Mouse (Mus musculus) midbrain, embryonic 14.5 days (tissue): ENCODE measurements at regions not wholly inside any gene's neighbourhood (a gene's known extent, or its start where the extent isn't known, plus 50 kb on each side); places are given as distances from the start of the nearest gene placed in this dataset.
A peak's percentile ranks its signal among the peaks of the same experiment; 100 is the strongest.

ENCODE experiments used
- ATAC-seq: fragments of 200-750 bp; cut with Nextera tagmentation; 2 replicates; pipeline ENCODE4 v1.8.0; 2017; ENCODE audit warnings: moderate number of reproducible peaks, moderate library complexity; ENCODE audit not compliant: low FRiP score, low TSS enrichment
- DNase-seq: peaks from one replicate; pipeline ENCODE4 v3.0.0-alpha.2; 2015
- H3K27ac ChIP-seq: fragments of 300-500 bp; sonication (generic); replicated peaks from 2 replicates; pipeline ENCODE4 v1.5.1; 2014; ENCODE audit warnings: mild to moderate bottlenecking, low read depth, low read length, moderate library complexity
- H3K27me3 ChIP-seq: fragments of 300-500 bp; sonication (generic); 2 replicates; pipeline ENCODE4 v1.6.1; 2014; ENCODE audit warnings: low read length, control low read depth, mixed read lengths; ENCODE audit not compliant: control insufficient read depth, insufficient read depth
- H3K36me3 ChIP-seq: fragments of 300-500 bp; sonication (generic); 2 replicates; pipeline ENCODE4 v1.6.1; 2014; ENCODE audit warnings: low read length, control low read depth; ENCODE audit not compliant: control insufficient read depth, insufficient read depth
- H3K4me1 ChIP-seq: fragments of 300-500 bp; sonication (generic); 2 replicates; pipeline ENCODE4 v1.6.1; 2014; ENCODE audit warnings: mild to moderate bottlenecking, antibody characterized with exemption, low read length, control low read depth; ENCODE audit not compliant: control insufficient read depth, insufficient read depth
- H3K4me2 ChIP-seq: fragments of 300-500 bp; sonication (generic); 2 replicates; pipeline ENCODE4 v1.6.1; 2014; ENCODE audit warnings: mild to moderate bottlenecking, low read length, moderate library complexity
- H3K4me3 ChIP-seq: fragments of 300-500 bp; sonication (generic); replicated peaks from 2 replicates; pipeline ENCODE4 v1.5.1; 2014; ENCODE audit warnings: low read depth, low read length
- H3K9ac ChIP-seq: fragments of 300-500 bp; sonication (generic); replicated peaks from 2 replicates; pipeline ENCODE4 v1.6.1; 2014; ENCODE audit warnings: mild to moderate bottlenecking, low read length, moderate library complexity
- H3K9me3 ChIP-seq: fragments of 300-500 bp; sonication (generic); 2 replicates; pipeline ENCODE4 v1.6.1; 2016; ENCODE audit warnings: low read length, control low read depth, mixed read lengths; ENCODE audit not compliant: control insufficient read depth
- WGBS: fragments of 180-500 bp; shearing (Covaris S2); extraction: QIAGEN DNeasy Blood & Tissue Kit; methylation state at CpG from one replicate; pipeline ENCODE4 v1.1.7; 2014; 5-methylcytosine and 5-hydroxymethylcytosine counted together

DNA sequence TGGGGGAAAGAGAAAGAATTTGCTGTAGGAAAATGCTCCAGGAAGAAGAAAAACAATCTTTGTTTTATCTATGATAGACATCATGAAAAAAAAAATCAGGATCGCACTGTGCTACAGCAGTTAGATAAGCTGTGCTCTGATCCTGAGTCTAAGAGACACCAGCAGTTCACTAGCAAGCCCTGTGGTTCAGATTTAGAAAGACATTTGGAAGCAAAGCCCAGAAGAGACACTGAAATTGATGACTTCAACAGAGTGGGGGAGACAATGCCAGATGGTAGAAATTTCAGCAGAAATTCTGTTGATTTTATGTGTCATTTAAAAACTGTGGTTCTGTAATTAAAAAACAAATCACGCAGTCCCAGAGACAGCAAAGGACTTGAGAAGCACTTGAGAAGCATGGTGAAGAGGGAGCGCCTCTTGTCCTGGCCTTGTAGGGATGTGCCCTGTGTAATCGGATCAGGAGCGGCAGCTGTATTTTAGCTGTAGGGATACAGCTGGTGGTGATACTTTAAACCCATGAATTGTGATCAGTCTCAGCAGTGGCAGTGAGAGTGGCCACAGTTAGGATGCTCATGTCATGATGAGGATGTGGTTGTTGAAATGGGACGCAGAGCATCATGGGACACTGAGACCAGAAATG lies 296.4 kb upstream of the Nt5e start:
- H3K36me3 ChIP-seq, result no peaks in the 10 kb centered on the region
- H3K4me2 ChIP-seq, result no peak overlapping the region
- no peaks in the 10 kb centered on the region for H3K27me3 ChIP-seq
- H3K9me3 ChIP-seq, result no peaks in the 10 kb centered on the region
- H3K27ac ChIP-seq, result no peak overlapping the region
- no peak overlapping the region for H3K4me3 ChIP-seq
- no peaks in the 10 kb centered on the region for H3K4me1 ChIP-seq
- ATAC-seq, result no peak
- no peak for DNase-seq
- no peak overlapping the region for H3K9ac ChIP-seq
- 93% methylated on average over 6 of the region's 6 CpGs for WGBS

DNA sequence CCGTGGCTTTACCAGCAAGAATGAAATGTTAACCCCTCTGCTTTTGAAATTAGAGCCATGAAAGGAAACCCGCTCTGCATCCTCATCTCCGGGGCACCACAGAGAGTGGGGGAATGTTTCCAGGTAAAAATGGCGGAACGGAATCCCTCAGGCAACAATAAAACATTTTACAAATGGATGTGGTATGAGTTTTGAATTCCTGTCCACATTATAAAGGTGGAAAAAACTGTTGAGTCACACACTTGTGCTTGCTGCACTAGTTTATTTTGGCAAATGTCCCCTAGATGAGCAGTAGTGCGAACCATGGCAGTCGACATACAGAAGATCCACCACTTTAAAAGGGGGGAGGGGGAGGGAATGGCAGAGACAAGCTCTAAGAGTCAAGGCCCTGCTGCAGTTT lies 289.4 kb upstream of the Nt5e start:
- no peak overlapping the region for H3K27ac ChIP-seq
- ATAC-seq (no peak), DNase-seq (no peak)
- H3K36me3 ChIP-seq, result no peaks in the 10 kb centered on the region
- no peaks in the 10 kb centered on the region for H3K27me3 ChIP-seq
- no peaks in the 10 kb centered on the region for H3K4me1 ChIP-seq
- no peak overlapping the region for H3K9ac ChIP-seq
- H3K9me3 ChIP-seq, result no peaks in the 10 kb centered on the region
- no peak overlapping the region for H3K4me3 ChIP-seq
- H3K4me2 ChIP-seq, result no peak overlapping the region
- 92% methylated on average over 7 of the region's 7 CpGs for WGBS

DNA sequence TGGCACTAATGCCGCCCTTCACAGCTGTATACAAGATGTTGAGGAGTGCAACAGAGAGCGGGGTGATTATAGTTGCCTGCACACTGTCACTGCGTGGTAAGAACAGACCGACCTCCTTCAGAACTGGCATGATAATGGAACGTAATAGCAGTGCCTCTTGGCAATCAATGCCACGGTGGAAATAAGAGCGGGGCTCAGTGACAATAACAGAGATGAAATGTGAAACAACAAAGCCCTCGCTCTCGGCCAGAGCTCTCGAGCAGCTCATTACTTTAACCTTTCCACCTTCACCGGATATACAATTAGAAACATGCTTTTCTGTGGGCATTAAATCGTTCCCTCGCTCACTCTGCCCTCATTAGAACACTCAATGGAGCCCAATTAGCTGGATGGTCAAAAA lies 277.7 kb upstream of the Nt5e start:
- Histone ChIP-seq H3K9ac (no peak overlapping the region), H3K4me3 (no peak overlapping the region), H3K27ac (no peak overlapping the region), H3K4me1 (no peaks in the 10 kb centered on the region), H3K9me3 (no peaks in the 10 kb centered on the region), H3K27me3 (no peaks in the 10 kb centered on the region), H3K4me2 (no peak overlapping the region), H3K36me3 (no peaks in the 10 kb centered on the region)
- WGBS, result 75% methylated on average over 13 of the region's 13 CpGs
- no peak for ATAC-seq
- no peak for DNase-seq

DNA sequence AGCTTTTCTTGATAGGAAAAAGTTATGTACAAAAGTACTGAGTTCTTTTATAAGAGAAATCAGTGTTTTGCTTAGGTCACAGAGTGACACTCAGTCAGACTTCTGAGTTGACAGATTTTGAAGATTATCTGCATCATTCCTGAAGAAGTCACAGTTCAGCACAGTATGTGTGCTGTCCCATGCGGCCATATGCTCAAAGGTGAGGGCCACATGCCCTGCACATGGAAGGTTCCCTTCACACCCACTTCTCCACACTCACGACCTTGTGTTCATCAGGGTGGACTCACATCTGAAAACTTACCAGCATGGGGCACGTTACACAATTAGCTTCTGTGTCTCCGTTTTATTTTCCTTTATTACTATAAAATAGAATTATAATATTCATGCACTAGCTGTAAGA lies 277.2 kb upstream of the Nt5e start:
- H3K27me3 ChIP-seq, result no peaks in the 10 kb centered on the region
- DNase-seq (no peak), ATAC-seq (0 out of 2 replicates have a peak, but pooled peaks have one; percentile 31)
- H3K9ac ChIP-seq, result no peak overlapping the region
- H3K4me3 ChIP-seq, result no peak overlapping the region
- no peak overlapping the region for H3K4me2 ChIP-seq
- no peaks in the 10 kb centered on the region for H3K4me1 ChIP-seq
- no peak overlapping the region for H3K27ac ChIP-seq
- WGBS, result 88% methylated on average over 4 of the region's 4 CpGs
- H3K36me3 ChIP-seq, result no peaks in the 10 kb centered on the region
- no peaks in the 10 kb centered on the region for H3K9me3 ChIP-seq

DNA sequence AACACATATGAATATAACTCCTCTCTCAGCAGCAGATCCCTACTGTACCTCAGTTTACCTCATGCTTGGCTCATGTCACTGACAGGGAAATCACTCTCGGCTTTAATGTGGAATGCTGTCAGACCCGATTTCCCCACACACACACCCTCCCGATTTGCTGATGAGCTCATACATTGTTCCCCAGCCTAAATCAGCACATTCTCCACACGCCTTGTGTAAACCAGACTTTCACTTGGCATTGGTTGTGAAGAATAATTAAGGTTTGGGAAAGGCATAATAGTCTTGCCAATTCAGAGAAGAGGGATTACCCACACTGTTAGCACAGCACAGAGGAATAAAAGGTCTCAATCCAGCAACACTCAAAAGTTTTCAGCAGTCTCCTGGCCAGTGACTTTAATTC lies 268.4 kb upstream of the Nt5e start:
- H3K9me3 ChIP-seq, result no peaks in the 10 kb centered on the region
- no peaks in the 10 kb centered on the region for H3K36me3 ChIP-seq
- H3K27me3 ChIP-seq, result no peaks in the 10 kb centered on the region
- no peak overlapping the region for H3K9ac ChIP-seq
- WGBS, result 35% methylated on average over 4 of the region's 4 CpGs
- ATAC-seq (peak; percentile 44; the same call in 1 of the 2 replicates), DNase-seq (peak; percentile 27)
- no peak overlapping the region for H3K27ac ChIP-seq
- no peak overlapping the region for H3K4me2 ChIP-seq
- 0 out of 2 replicates have a peak, but pooled peaks cover 3% of the 10 kb centered on the region for H3K4me1 ChIP-seq
- no peak overlapping the region for H3K4me3 ChIP-seq

DNA sequence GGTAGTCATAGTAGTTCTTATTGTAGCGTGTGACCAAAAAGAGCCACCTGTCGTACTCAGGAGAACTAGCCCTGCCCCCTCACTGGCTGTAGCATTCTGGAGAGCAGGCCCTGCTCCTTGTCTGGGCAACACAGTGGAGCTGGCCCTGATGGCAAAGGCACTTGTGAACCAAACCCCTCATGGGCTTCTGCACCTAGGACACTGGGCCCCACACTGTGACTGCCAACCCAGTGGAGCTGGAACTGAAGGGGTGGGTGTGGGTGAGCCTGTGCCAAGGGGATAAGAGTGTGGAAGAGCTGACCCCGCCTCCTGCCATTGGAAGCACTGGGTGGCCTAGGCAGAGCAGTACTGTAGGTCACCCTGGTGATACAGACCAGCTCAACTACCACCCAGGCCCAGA lies 268.0 kb upstream of the Nt5e start:
- Histone ChIP-seq H3K9me3 (no peaks in the 10 kb centered on the region), H3K27me3 (no peaks in the 10 kb centered on the region), H3K4me2 (no peak overlapping the region), H3K36me3 (no peaks in the 10 kb centered on the region), H3K27ac (no peak overlapping the region), H3K4me3 (no peak overlapping the region), H3K9ac (no peak overlapping the region), H3K4me1 (peaks cover 7% of the 10 kb centered on the region; the same call in 1 of the 2 replicates)
- 72% methylated on average over 3 of the region's 3 CpGs for WGBS
- peak; percentile 65 for ATAC-seq
- DNase-seq, result no peak

DNA sequence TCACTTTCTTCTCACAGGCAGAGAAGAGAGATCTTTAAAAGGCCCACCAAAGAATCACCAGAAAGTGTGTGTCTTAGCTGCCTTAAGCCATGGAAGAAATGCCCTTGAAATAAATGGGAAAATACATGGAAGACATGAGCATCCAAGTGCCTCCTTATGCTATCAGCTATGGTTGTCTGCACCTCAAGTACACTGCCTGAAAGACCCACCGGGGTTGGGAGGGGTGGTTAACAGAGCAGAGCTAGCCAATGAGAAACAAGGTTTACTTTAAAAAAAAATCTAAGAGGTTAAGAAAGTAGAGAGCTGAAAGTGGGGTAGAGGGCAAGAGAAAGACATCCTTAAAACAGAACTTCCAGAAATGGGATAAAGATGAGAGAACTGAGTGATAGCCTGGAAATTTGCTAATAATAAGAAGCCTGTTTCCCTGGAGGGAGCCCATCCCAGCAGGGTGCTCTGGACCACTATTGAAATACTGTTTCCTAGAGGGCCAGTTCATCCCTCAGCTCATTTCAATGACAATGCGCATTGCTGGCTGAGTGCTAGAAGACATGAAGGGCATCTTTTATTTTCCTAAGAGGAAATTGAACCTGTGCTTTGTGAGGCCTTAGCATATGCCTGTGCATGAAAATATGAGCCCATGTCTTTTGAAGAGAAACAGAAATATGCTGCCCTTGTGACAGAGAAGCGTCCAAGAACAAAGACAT lies 262.9 kb upstream of the Nt5e start:
- 0 out of 2 replicates have a peak, but pooled peaks have one; percentile 32 for ATAC-seq
- WGBS, result 11% methylated on average over 3 of the region's 3 CpGs
- DNase-seq, result peak; percentile 40

DNA sequence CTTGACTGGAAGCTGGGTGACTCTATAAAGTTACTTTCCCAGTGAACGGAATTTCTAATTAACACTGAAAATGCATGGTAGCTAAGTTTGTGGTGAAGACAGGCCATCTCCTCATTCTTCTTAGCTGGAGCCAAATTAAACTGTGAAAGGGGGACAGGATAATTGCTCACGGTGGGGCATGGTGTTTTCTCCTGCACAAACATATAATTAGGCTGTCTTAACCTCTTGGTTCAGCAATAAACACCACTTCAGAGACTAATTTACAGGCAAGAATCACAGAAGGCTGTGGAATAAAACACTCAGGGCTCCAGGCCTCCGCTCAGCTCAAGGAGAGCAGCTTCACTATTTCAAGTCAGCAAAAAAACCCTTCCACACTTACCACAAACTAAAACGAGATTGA lies 261.9 kb upstream of the Nt5e start:
- no peak overlapping the region for H3K9ac ChIP-seq
- no peak overlapping the region for H3K4me3 ChIP-seq
- H3K4me1 ChIP-seq, result peaks cover 6% of the 10 kb centered on the region; the same call in 1 of the 2 replicates
- H3K9me3 ChIP-seq, result no peaks in the 10 kb centered on the region
- WGBS, result 62% methylated on average over 4 of the region's 4 CpGs
- no peak overlapping the region for H3K4me2 ChIP-seq
- H3K36me3 ChIP-seq, result no peaks in the 10 kb centered on the region
- H3K27me3 ChIP-seq, result no peaks in the 10 kb centered on the region
- ATAC-seq, result no peak
- no peak for DNase-seq
- H3K27ac ChIP-seq, result no peak overlapping the region

More for the DNA sequence above, 262.9 kb upstream of the Nt5e start:
- Histone ChIP-seq H3K27ac (no peak overlapping the region), H3K4me3 (no peak overlapping the region), H3K4me2 (no peak overlapping the region), H3K9me3 (no peaks in the 10 kb centered on the region), H3K4me1 (peaks cover 7% of the 10 kb centered on the region; the same call in 1 of the 2 replicates), H3K9ac (no peak overlapping the region), H3K36me3 (no peaks in the 10 kb centered on the region), H3K27me3 (no peaks in the 10 kb centered on the region)

DNA sequence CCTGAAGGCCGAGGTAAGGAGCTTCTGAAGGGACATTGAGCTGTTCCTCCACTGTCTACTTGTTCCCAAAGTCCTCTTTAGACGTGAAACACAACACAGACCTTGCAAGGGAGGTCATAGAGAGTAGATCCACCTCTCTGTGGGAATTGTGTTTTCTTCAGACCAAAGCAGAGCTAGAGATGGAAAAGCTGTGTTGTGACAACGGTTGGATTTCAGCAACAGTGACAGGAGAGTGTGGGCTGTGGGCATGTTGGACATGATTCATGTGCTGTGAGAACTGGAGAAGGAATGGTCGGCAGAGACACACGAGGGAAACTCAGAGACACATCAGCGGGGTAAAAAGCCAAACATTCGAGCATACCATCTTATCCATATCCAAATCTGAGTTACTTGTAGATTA lies 261.2 kb upstream of the Nt5e start:
- H3K36me3 ChIP-seq, result no peaks in the 10 kb centered on the region
- no peaks in the 10 kb centered on the region for H3K9me3 ChIP-seq
- ATAC-seq (no peak), DNase-seq (no peak)
- H3K27ac ChIP-seq, result no peak overlapping the region
- 91% methylated on average over 7 of the region's 7 CpGs for WGBS
- no peak overlapping the region for H3K4me2 ChIP-seq
- H3K9ac ChIP-seq, result no peak overlapping the region
- H3K27me3 ChIP-seq, result no peaks in the 10 kb centered on the region
- H3K4me3 ChIP-seq, result no peak overlapping the region
- H3K4me1 ChIP-seq, result peaks cover 6% of the 10 kb centered on the region; the same call in 1 of the 2 replicates
